Mouse (Mus musculus) left cerebral cortex, adult 11 months (tissue): ENCODE results near the gene Hs1bp3.

Experiments
- DNase-seq: peaks from one replicate; pipeline ENCODE4 v3.0.0; 2022; ENCODE audit warnings: low spot score

The Hs1bp3 gene

GRCm38 (mm10) chr12:8336601-8337285, 23.5 kb downstream of the Hs1bp3 start:
- no peak for DNase-seq

- no peak for DNase-seq
Observed at GRCm38 (mm10) chr12:8337286-8338060, 24.2 kb downstream of the Hs1bp3 start.

- no peak for DNase-seq
Observed at GRCm38 (mm10) chr12:8338491-8338890, 25.3 kb downstream of the Hs1bp3 start.

- no peak for DNase-seq
Observed at GRCm38 (mm10) chr12:8338918-8339317, 25.7 kb downstream of the Hs1bp3 start.

- no peak for DNase-seq
Observed at GRCm38 (mm10) chr12:8339591-8340319, 26.5 kb downstream of the Hs1bp3 start.

GRCm38 (mm10) chr12:8341008-8341407, 27.8 kb downstream of the Hs1bp3 start:
- DNase-seq, result no peak

GRCm38 (mm10) chr12:8343381-8343780, 30.1 kb downstream of the Hs1bp3 start:
- DNase-seq, result no peak

GRCm38 (mm10) chr12:8344897-8345296, 31.7 kb downstream of the Hs1bp3 start:
- DNase-seq, result peak; percentile 70

GRCm38 (mm10) chr12:8345539-8345938, 32.3 kb downstream of the Hs1bp3 start:
- DNase-seq, result no peak

- DNase-seq, result no peak
Observed at GRCm38 (mm10) chr12:8347746-8348462, 34.7 kb downstream of the Hs1bp3 start.

GRCm38 (mm10) chr12:8348733-8349513, 35.7 kb downstream of the Hs1bp3 start:
- no peak for DNase-seq

GRCm38 (mm10) chr12:8351025-8351903, 38.0 kb downstream of the Hs1bp3 start:
- no peak for DNase-seq

- DNase-seq, result no peak
Observed at GRCm38 (mm10) chr12:8353071-8353470, 39.8 kb downstream of the Hs1bp3 start.

GRCm38 (mm10) chr12:8354187-8354586, 41.0 kb downstream of the Hs1bp3 start:
- DNase-seq, result no peak

GRCm38 (mm10) chr12:8355011-8355410, 41.8 kb downstream of the Hs1bp3 start:
- DNase-seq, result no peak

GRCm38 (mm10) chr12:8357449-8357848, 44.2 kb downstream of the Hs1bp3 start:
- peak; percentile 69 for DNase-seq

- no peak for DNase-seq
Observed at GRCm38 (mm10) chr12:8358344-8358966, 45.2 kb downstream of the Hs1bp3 start.

GRCm38 (mm10) chr12:8359418-8360112, 46.3 kb downstream of the Hs1bp3 start:
- no peak for DNase-seq

GRCm38 (mm10) chr12:8361866-8362265, 48.6 kb downstream of the Hs1bp3 start:
- DNase-seq, result no peak
